Mouse (Mus musculus) brain, embryonic 18.5 days (tissue): ENCODE measurements at regions not wholly inside any gene's neighbourhood (a gene's known extent, or its start where the extent isn't known, plus 50 kb on each side); places are given as distances from the start of the nearest gene placed in this dataset.

Experiments
- DNase-seq: peaks from one replicate; pipeline ENCODE4 v3.0.0-alpha.2; 2012; ENCODE audit warnings: low read depth, low spot score

- no peak for DNase-seq
These were observed 1418.0 kb upstream of the Pabpc4l start for GRCm38 (mm10) chr3:47866061-47866460.

DNA sequence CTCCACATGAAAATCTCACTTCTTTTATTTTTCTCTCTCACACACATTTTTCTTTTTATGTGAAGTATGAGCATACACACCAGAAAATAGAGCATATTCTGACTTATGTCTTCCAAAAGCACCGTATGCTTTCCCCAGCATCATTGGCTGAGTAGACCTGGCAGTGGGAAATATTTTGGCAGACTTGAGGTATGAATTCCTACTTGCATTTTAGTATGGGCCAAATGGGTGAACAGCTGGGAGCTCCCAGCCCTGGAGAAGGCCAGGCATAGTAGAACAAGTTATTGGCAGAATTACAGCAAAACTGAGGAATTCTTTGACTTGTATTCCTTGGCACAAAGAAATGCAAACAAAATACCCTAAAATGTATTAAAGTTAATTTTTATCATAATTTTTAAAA is 1415.6 kb upstream of the Pabpc4l start:
- DNase-seq, result peak; percentile 79

- DNase-seq, result no peak
These were observed 1397.6 kb upstream of the Pabpc4l start for GRCm38 (mm10) chr3:47845613-47846012.

DNA sequence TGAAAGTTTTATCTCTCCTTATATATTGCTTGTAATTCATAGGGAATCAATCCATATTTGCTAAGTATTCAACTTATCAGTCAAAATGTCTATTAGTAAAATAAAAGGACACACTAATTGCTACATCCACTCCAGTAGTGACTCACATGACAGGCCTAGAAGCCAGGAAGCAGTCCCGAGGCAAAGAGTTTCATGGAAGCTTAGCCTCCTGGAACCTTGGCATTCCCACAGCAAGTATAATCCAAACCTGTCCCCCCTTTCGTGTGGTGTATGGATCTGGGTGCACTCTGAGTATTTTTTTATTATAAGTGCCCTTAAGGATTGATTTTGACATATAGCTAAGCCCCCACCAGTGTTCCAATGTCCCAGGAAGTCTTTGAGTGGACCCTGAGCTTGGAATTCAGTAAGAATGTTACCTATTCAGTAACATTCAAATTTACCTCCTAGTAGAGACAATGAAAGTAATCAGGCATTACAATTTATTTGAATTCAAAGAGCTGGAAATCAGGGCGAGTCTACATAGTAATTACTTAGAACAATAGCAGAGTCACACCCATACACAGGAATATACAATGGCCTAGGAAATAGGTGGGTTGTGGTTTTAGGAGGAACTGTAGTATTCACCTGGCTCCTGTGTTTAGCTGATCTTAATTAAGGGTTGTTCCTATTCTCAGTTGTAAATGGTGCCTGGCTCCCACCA is 1388.7 kb upstream of the Pabpc4l start:
- DNase-seq, result no peak

GRCm38 (mm10) chr3:47818361-47818760 is 1370.3 kb upstream of the Pabpc4l start:
- no peak for DNase-seq

- no peak for DNase-seq
These were observed 1369.5 kb upstream of the Pabpc4l start for GRCm38 (mm10) chr3:47817564-47817963.
